Mouse (Mus musculus) midbrain, embryonic 11.5 days (tissue): Measurements from ENCODE around the gene Mmaa. TPM values are rescaled to one million over a fixed set of nuclear protein-coding genes. Genes with fewer than 3 reads are reported as not detected.

Experiments
- ATAC-seq: fragments of 200-750 bp; cut with Nextera tagmentation; 2 replicates; pipeline ENCODE4 v1.8.0; 2017; ENCODE audit warnings: moderate TSS enrichment, moderate library complexity; ENCODE audit not compliant: low FRiP score
- DNase-seq: peaks from one replicate; pipeline ENCODE4 v3.0.0; 2015; ENCODE audit warnings: low spot score; ENCODE audit errors: missing footprints
- H3K27ac ChIP-seq: fragments of 300-500 bp; sonication (generic); 2 replicates; pipeline ENCODE4 v1.5.1; 2014; ENCODE audit warnings: low read depth, low read length
- H3K27me3 ChIP-seq: fragments of 300-500 bp; sonication (generic); 2 replicates; pipeline ENCODE4 v1.6.1; 2014; ENCODE audit warnings: mild to moderate bottlenecking, low read length, moderate library complexity, mixed read lengths; ENCODE audit not compliant: control insufficient read depth, insufficient read depth
- H3K36me3 ChIP-seq: fragments of 300-500 bp; sonication (generic); 2 replicates; pipeline ENCODE4 v1.6.1; 2014; ENCODE audit warnings: mild to moderate bottlenecking, low read length, moderate library complexity, mixed read lengths; ENCODE audit not compliant: control insufficient read depth, insufficient read depth
- H3K4me1 ChIP-seq: fragments of 300-500 bp; sonication (generic); 2 replicates; pipeline ENCODE4 v1.6.1; 2014; ENCODE audit warnings: low read length; ENCODE audit not compliant: control insufficient read depth, insufficient read depth
- H3K4me2 ChIP-seq: fragments of 300-500 bp; sonication (generic); 2 replicates; pipeline ENCODE4 v1.6.1; 2014; ENCODE audit warnings: mild to moderate bottlenecking, moderate library complexity
- H3K4me3 ChIP-seq: fragments of 300-500 bp; sonication (generic); 2 replicates; pipeline ENCODE4 v1.5.1; 2014; ENCODE audit warnings: low read depth, low read length
- H3K9ac ChIP-seq: fragments of 300-500 bp; sonication (generic); 2 replicates; pipeline ENCODE4 v1.6.1; 2014; ENCODE audit warnings: low read length
- H3K9me3 ChIP-seq: fragments of 300-500 bp; sonication (generic); 2 replicates; pipeline ENCODE4 v1.6.1; 2016; ENCODE audit warnings: low read length; ENCODE audit not compliant: control insufficient read depth
- WGBS: fragments of 180-500 bp; shearing (Covaris S2); extraction: QIAGEN DNeasy Blood & Tissue Kit; methylation state at CpG from one replicate; pipeline ENCODE4 v1.1.7; 2014; 5-methylcytosine and 5-hydroxymethylcytosine counted together
- polyA plus RNA-seq: library from polyadenylated mRNA; unstranded; fragments of >200 nt; fragmentation: Nextera tagmentation; extraction: Ambion mirVana; gene quantifications from 2 replicates; pipeline ENCODE4 v1.2.1, GENCODE M21; 2014

The Mmaa gene
- polyA plus RNA-seq, 1 experiment from 2014 or later, result 10.4 TPM

DNA sequence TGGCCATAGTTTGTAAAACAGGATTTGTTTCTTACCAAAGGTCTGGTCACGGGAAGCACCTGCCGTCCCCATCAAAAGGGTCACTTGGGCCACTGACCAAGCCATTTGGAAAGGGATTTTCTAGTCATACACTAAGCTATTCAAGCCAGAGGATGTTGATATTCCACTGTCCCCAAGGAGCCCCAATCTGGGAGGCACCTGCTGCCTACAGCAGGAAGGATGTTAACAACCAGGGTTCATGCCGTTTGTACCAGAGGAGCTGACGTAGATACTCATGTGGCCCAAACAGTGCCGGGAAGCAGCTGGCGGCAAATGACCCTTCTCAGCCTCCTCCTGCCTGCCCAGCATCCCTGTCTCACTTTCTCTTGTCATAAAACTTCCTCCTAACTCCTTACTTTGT is 30.8 kb upstream of the Mmaa start:
- DNase-seq (no peak), ATAC-seq (no peak)
- no peak overlapping the region for H3K4me3 ChIP-seq
- no peaks in the 10 kb centered on the region for H3K36me3 ChIP-seq
- no peak overlapping the region for H3K4me2 ChIP-seq
- WGBS, result 85% methylated on average over 6 of the region's 6 CpGs
- no peak overlapping the region for H3K27ac ChIP-seq
- H3K27me3 ChIP-seq, result no peaks in the 10 kb centered on the region
- no peaks in the 10 kb centered on the region for H3K9me3 ChIP-seq
- no peak overlapping the region for H3K9ac ChIP-seq
- no peaks in the 10 kb centered on the region; the same call in 1 of the 2 replicates for H3K4me1 ChIP-seq

DNA sequence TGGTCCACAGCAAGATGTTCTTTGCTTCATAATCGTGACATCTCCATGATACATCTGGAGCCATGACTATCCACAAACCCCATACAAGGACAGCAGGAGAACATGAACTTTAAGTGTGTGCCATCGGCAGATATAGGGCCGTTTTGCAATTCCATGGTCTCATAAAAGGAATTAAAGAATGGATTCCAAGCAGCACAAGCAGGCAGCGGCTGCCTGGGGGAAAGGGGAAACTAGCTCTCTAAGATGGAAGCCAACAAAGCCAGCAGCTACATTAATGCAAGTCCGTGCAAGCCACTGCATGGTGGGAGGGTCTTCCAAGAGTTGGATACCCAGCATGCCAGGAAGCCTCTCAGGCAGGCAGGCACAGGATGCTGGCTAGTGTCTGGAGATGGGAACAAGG is 30.2 kb upstream of the Mmaa start:
- Histone ChIP-seq H3K4me2 (no peak overlapping the region), H3K36me3 (no peaks in the 10 kb centered on the region), H3K9me3 (no peaks in the 10 kb centered on the region), H3K27me3 (no peaks in the 10 kb centered on the region), H3K27ac (no peak overlapping the region), H3K4me3 (no peak overlapping the region), H3K9ac (no peak overlapping the region), H3K4me1 (no peaks in the 10 kb centered on the region; the same call in 1 of the 2 replicates)
- no peak for DNase-seq
- no peak for ATAC-seq
- 79% methylated on average over 5 of the region's 5 CpGs for WGBS

DNA sequence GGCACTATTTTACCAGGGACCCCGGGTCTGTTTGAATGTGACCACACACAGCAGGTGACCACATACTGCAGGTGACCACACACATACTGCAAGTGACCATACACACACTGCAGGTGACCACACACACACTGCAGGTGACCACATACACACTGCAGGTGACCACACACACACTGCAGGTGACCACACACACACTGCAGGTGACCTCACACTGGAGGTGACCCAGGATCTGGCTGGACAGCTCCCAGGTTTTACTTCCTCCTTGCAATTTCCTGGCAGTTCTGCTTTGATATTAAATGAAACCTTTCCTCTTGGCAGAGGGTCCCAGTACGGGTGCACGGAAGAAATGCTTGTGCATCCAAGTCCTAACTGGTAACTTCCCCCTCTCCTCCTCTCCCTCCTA is 29.3 kb upstream of the Mmaa start:
- H3K4me3 ChIP-seq, result no peak overlapping the region
- H3K9ac ChIP-seq, result no peak overlapping the region
- no peak overlapping the region for H3K27ac ChIP-seq
- DNase-seq (no peak), ATAC-seq (no peak)
- 79% methylated on average over 3 of the region's 3 CpGs for WGBS
- no peaks in the 10 kb centered on the region for H3K27me3 ChIP-seq
- H3K4me2 ChIP-seq, result no peak overlapping the region
- no peaks in the 10 kb centered on the region; the same call in 1 of the 2 replicates for H3K4me1 ChIP-seq
- no peaks in the 10 kb centered on the region for H3K36me3 ChIP-seq
- H3K9me3 ChIP-seq, result no peaks in the 10 kb centered on the region

DNA sequence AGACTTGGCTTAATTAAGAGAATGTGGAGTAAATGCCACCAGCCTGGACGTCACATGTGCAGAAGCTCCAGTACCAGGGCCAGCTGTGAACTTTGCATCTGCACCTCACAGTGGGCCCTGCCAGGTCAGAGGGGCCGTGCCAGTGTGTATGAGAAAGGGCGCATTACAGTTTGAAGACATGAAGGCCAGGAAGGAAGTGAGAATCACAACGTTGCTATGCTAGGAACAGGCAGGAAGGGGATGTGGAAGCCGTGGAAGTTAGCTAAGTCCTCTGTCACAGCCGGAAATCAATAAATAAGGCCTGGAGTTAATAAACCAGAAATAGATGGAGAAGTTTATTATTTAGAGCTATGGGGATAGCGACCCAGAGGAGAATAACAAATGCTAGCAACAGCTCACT is 28.4 kb upstream of the Mmaa start:
- Histone ChIP-seq H3K36me3 (no peaks in the 10 kb centered on the region), H3K4me2 (no peak overlapping the region), H3K27ac (no peak overlapping the region), H3K4me3 (no peak overlapping the region), H3K9ac (no peak overlapping the region), H3K4me1 (no peaks in the 10 kb centered on the region; the same call in 1 of the 2 replicates), H3K27me3 (no peaks in the 10 kb centered on the region), H3K9me3 (no peaks in the 10 kb centered on the region)
- ATAC-seq, result no peak
- 75% methylated on average over 7 of the region's 7 CpGs for WGBS
- no peak for DNase-seq

DNA sequence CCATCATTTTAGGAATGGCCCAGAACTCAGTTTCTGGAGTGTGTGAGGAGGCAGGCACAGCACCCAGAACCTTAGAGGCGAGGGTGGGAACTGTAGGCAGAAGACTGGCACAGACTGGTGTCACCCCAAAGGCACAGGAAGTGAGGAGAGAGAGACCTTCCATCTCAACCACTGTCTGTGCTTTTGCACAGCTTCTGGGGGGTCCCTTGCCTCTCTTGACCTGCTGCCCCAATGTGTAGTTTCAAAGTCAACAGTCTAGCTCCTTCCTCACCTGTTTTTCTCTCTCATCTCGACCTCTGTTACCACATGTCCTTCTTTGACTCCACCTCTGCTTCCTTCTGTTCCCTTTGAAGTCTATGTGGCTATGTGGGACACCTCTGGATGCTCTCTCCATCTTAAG is 16.1 kb upstream of the Mmaa start:
- Histone ChIP-seq H3K9ac (no peak overlapping the region), H3K4me2 (no peak overlapping the region), H3K27ac (no peak overlapping the region), H3K4me3 (no peak overlapping the region), H3K36me3 (no peaks in the 10 kb centered on the region), H3K27me3 (no peaks in the 10 kb centered on the region), H3K9me3 (no peaks in the 10 kb centered on the region), H3K4me1 (no peaks in the 10 kb centered on the region)
- DNase-seq (peak; percentile 68), ATAC-seq (no peak)
- 77% methylated on average over 2 of the region's 2 CpGs for WGBS

DNA sequence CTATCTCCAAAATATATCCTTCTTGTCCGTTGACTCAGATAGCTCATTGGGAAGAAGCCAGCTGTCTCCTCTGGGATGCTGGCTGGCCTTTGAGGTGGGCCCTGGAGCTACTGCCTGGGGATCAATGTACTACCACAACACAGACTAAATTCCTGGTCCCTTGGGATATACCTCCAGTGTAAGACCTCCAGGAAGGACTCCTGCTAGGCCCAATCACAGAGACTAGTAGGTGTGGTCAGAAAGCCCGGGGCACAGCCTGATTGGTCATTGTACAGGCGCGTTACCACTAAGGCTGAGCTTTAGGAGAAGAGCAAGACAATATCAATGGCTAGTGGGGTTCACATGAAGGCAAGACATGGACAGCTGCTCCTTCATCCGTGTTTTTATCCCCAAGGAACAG is 11.2 kb upstream of the Mmaa start:
- DNase-seq (no peak), ATAC-seq (no peak)
- 66% methylated on average over 5 of the region's 5 CpGs for WGBS
- Histone ChIP-seq H3K9ac (no peak overlapping the region), H3K27ac (no peak overlapping the region), H3K4me2 (no peak overlapping the region), H3K9me3 (no peaks in the 10 kb centered on the region), H3K36me3 (no peaks in the 10 kb centered on the region), H3K27me3 (no peaks in the 10 kb centered on the region), H3K4me3 (no peak overlapping the region), H3K4me1 (no peaks in the 10 kb centered on the region)

DNA sequence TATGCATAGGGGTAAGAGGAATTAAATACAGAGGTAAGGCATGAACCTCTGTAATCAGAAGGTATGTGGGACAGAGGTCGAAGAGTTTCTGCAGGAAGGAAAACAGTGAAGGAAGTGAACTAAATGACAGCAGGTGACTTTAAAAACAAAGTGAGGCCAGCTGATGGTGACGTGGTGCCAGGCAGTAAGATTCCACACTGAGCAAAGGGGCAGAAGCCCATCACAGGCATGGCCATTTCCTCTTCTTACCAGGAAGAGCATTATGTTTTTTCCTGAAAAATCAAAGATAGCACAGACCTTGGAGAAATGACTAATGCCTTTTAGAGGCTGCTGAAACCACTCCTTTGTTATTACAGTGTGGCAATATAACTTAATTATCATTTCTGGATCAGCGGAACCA is 6.8 kb upstream of the Mmaa start:
- WGBS, result 73% methylated on average over 3 of the region's 3 CpGs
- no peaks in the 10 kb centered on the region; the same call in 1 of the 2 replicates for H3K4me1 ChIP-seq
- ATAC-seq (no peak), DNase-seq (no peak)
- H3K27ac ChIP-seq, result no peak overlapping the region
- no peaks in the 10 kb centered on the region for H3K27me3 ChIP-seq
- H3K9me3 ChIP-seq, result no peaks in the 10 kb centered on the region
- no peak overlapping the region for H3K9ac ChIP-seq
- H3K36me3 ChIP-seq, result no peaks in the 10 kb centered on the region
- H3K4me3 ChIP-seq, result no peak overlapping the region
- H3K4me2 ChIP-seq, result no peak overlapping the region

DNA sequence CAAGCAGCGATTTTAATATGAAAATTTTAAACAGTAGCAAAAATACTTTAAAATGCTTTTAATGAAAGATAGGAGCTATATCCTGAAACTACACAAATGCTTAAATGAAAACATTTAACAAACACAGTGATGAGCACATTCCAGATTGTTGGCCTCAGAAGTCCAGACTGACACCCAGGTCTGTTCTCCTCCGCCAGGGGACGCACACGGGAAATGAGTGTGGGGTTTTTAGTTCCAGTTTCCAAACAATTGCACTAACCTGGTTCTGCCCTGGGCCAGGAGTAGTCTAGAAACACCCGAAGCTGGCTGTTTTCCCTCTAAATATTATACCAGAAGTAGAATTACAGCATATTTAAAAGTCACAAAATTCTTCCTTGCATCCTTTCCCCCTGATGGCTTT is 5.0 kb upstream of the Mmaa start:
- Histone ChIP-seq H3K4me2 (no peak overlapping the region), H3K27ac (no peak overlapping the region), H3K9ac (no peak overlapping the region), H3K4me3 (no peak overlapping the region), H3K27me3 (no peaks in the 10 kb centered on the region), H3K4me1 (peaks cover 6% of the 10 kb centered on the region; the same call in 1 of the 2 replicates), H3K9me3 (no peaks in the 10 kb centered on the region), H3K36me3 (no peaks in the 10 kb centered on the region)
- no peak for DNase-seq
- WGBS, result 86% methylated on average over 5 of the region's 5 CpGs
- ATAC-seq, result no peak

DNA sequence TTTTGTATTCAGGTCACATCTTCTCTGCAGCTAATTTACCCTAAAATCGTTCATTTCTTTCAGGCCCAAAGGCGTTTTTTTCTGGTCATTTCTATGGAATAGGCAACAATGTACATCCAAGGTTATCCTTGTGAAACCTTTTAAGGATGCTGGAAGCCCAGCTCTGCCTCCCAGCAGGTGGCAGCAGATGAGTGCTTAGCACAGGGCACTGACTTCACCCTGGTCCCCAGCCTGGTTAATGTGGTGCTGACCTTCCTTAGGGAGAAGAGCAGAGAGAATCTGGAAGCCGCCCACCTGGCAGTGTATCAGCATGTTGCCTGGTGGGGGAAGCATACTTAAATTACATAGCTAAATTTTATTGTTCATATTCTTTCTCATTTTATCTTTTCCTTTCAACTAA is 3.0 kb upstream of the Mmaa start:
- Histone ChIP-seq H3K4me1 (peaks cover 12% of the 10 kb centered on the region), H3K27me3 (no peaks in the 10 kb centered on the region), H3K9me3 (no peaks in the 10 kb centered on the region), H3K9ac (no peak overlapping the region), H3K4me2 (no peak overlapping the region), H3K4me3 (no peak overlapping the region), H3K36me3 (no peaks in the 10 kb centered on the region), H3K27ac (no peak overlapping the region)
- DNase-seq, result peak; percentile 89
- no peak for ATAC-seq
- WGBS, result 54% methylated on average over 3 of the region's 3 CpGs
